16 mouse cellular contexts compared by ENCODE assay signal in genomic region chr10:70781036-70781435, GRCm38 (mm10).
"Had no signal": no experiment of that assay in that cellular context is flagged by ENCODE, and none has a peak within 500 bp of the region (broad histone marks: within the 10 kb centered on the region; RNA-seq: fewer than 3 reads in every experiment).

No protein-coding gene starts in this region.

- H3K27me3 ChIP-seq: neural tube, embryonic 12.5 days; neural tube, embryonic 13.5 days; neural tube, embryonic 15.5 days; stomach, embryonic 15.5 days had no signal

- H3K36me3 ChIP-seq: neural tube, embryonic 12.5 days; neural tube, embryonic 13.5 days; neural tube, embryonic 15.5 days; stomach, embryonic 15.5 days had no signal

- H3K9ac ChIP-seq: neural tube, embryonic 12.5 days; neural tube, embryonic 13.5 days; neural tube, embryonic 15.5 days; stomach, embryonic 15.5 days had no signal

- H3K4me1 ChIP-seq: neural tube, embryonic 12.5 days; neural tube, embryonic 13.5 days; stomach, embryonic 15.5 days had no signal

- H3K4me3 ChIP-seq: neural tube, embryonic 12.5 days; neural tube, embryonic 13.5 days; neural tube, embryonic 15.5 days; stomach, embryonic 15.5 days had no signal

- H3K27ac ChIP-seq: neural tube, embryonic 12.5 days; neural tube, embryonic 13.5 days; neural tube, embryonic 15.5 days; stomach, embryonic 15.5 days; stomach, postnatal 0 days had no signal

- H3K4me2 ChIP-seq: neural tube, embryonic 12.5 days; neural tube, embryonic 13.5 days; neural tube, embryonic 15.5 days; stomach, embryonic 15.5 days had no signal

- H3K9me3 ChIP-seq: neural tube, embryonic 12.5 days; neural tube, embryonic 13.5 days; neural tube, embryonic 15.5 days; stomach, embryonic 15.5 days had no signal

- DNase-seq: retina, postnatal 1 day; right cerebral cortex, postnatal 14 days; right cerebral cortex, postnatal 25 days; right cerebral cortex, postnatal 4 days; spleen, adult 18-20 months; thymus, adult 18-20 months; thymus, adult 2 months; thymus, postnatal 14 days; thymus, postnatal 25 days; thymus, postnatal 36 days; thymus, postnatal 4 days had no signal
